Mouse (Mus musculus): ENCODE data around the gene Adh5.

DNA sequence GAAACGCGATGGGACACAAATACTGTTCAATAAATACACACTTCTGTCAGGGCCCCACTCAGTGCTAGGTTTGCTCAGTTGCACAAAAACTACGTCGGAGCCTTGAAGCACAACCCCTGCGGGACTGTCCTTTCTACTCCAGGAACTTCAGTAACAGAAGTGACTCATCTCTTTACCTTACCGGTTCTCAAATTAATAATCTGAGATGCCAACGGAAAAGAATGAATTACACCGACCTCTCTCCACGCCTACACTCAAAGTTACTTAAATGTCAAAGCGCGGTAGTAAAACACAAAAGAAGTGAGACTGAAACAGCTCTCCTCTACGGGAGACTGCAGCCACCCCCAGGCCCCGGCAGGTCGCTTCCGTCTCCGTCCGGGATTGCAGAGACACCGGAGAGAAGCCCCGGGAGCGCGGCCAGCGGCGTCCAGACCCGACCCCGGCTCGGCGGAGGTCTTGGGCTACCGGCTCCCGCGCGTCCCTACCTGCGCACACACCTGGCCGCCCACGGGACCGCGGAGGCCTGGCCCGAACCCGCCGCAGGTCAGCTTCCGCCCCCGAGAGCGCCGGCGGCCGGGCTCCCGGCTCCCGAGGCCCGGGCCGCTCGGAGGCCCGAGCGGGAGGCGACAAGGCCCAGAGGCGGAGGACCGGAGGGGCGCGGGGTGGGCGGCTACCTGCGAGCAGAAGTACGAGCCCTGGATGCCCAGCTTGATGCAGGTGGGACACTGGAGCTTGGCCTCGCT, 45.9 kb downstream of the Adh5 start:
- TF ChIP-seq POLR2A (IDR thresholded peaks at IDR 0.05; ENCODE audit: insufficient read length, low read depth), result no peak
- TF ChIP-seq CEBPB (IDR thresholded peaks at IDR 0.05; ENCODE audit: insufficient read depth, poor library complexity, severe bottlenecking), result no peak
- no peak for TF ChIP-seq USF1 (IDR thresholded peaks at IDR 0.05; ENCODE audit: low read depth)
- TF ChIP-seq MYOD1 (IDR thresholded peaks at IDR 0.05; ENCODE audit: control insufficient read depth in 1 of 3, insufficient read length in 2 of 3, low read depth in 2 of 3), result peak in 1 of 3 experiments; percentile 2
- TF ChIP-seq TCF3 (IDR thresholded peaks at IDR 0.05; ENCODE audit: insufficient read length, low read depth), result no peak
- TF ChIP-seq POLR2AphosphoS2 (IDR thresholded peaks at IDR 0.05; ENCODE audit: insufficient read length, low read depth), result peak; percentile 94
- no peak for TF ChIP-seq SRF (IDR thresholded peaks at IDR 0.05; ENCODE audit: control insufficient read depth, insufficient read length, low read depth)
- no peak for TF ChIP-seq E2F4 (IDR thresholded peaks at IDR 0.05; ENCODE audit: insufficient read depth)
- no peak for TF ChIP-seq MAX (IDR thresholded peaks at IDR 0.05; ENCODE audit: low read depth)
- no peak for TF ChIP-seq MYOG (IDR thresholded peaks at IDR 0.05; ENCODE audit: control insufficient read depth in 1 of 3, insufficient read depth in 1 of 3, insufficient read length in 2 of 3, low read depth in 2 of 3)
- no peak for TF ChIP-seq REST (IDR thresholded peaks at IDR 0.05; ENCODE audit: insufficient read depth, insufficient read length)

Measured in myocyte (in vitro differentiated cells).